In the genomic region with DNA sequence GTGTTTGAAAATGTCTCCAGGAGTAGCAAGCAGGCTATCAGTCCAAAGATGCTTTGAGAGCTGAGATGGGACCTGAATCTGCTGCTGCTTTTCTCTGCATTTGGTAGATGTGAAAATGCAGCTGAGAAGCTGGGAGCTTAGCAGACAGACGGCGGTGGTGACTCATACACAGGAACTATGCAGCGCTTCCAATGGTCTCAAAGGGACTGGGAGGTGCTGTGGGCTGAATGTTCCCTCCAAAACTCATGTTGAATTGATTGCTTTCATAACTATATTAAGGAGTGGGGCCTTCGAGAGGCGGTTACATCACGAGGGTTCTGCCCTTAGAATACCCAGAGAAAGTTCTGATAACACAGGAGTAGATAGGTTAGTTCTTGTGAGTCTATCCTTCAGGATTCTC, we compare ENCODE assay signal across 9 mouse cellular contexts.
DNase-seq lines count a peak whose midpoint lies in the region; ATAC-seq and TF ChIP-seq lines count a peak whose summit lies in the region.
"Had no signal": no experiment of that assay in that cellular context is flagged by ENCODE, and none has a peak within 500 bp of the region (broad histone marks: within the 10 kb centered on the region; RNA-seq: fewer than 3 reads in every experiment).

No protein-coding gene starts in this region.

- intact Hi-C loops in gastrocnemius, adult 2 months (cut with DNase I) = no loop called here
- intact Hi-C loops in gastrocnemius, postnatal 36 days (cut with DNase I) = no loop called here

- peak; percentile 31 for DNase-seq in gastrocnemius, adult 2 months
- no peak for DNase-seq in gastrocnemius, postnatal 36 days
- peak; percentile 21 for DNase-seq in urinary bladder, postnatal 14 days (ENCODE audit: low spot score)
- DNase-seq in urinary bladder, adult 2 months (ENCODE audit: low spot score) = no peak
- peak; percentile 29 for DNase-seq in layer of hippocampus, adult 11-12 months (ENCODE audit: low spot score)
- DNase-seq in thymus, postnatal 0 days (ENCODE audit: low spot score) = no peak
- no peak for DNase-seq in cerebellum, adult 9-11 months

- peak; percentile 39; the same call in 1 of the 2 replicates for ATAC-seq in megakaryocyte progenitor cell, adult 5-6 weeks (replicated peaks; ENCODE audit: poor library complexity)

- peak overlapping the region; percentile 61 for H3K4me3 ChIP-seq in gastrocnemius, adult 2 months
- H3K4me3 ChIP-seq: neural tube, embryonic 12.5 days had no signal

- peak overlapping the region; percentile 65 for H3K27ac ChIP-seq in gastrocnemius, adult 2 months
- H3K27ac ChIP-seq: neural tube, embryonic 12.5 days had no signal

- no peak for TF ChIP-seq CTCF in gastrocnemius, adult 2 months (IDR thresholded peaks at IDR 0.05)

Comparison
In these comparisons a context has a peak if more than half of its experiments do, and no peak if none do; other contexts are left out.
1. DNase-seq: peak in gastrocnemius, adult 2 months (single experiment), urinary bladder, postnatal 14 days (single experiment) and layer of hippocampus, adult 11-12 months (single experiment); none in gastrocnemius, postnatal 36 days (0 of 2), urinary bladder, adult 2 months (single experiment), thymus, postnatal 0 days (single experiment) and cerebellum, adult 9-11 months (single experiment).